ENCODE assay signal across 7 mouse cellular contexts in the genomic region with DNA sequence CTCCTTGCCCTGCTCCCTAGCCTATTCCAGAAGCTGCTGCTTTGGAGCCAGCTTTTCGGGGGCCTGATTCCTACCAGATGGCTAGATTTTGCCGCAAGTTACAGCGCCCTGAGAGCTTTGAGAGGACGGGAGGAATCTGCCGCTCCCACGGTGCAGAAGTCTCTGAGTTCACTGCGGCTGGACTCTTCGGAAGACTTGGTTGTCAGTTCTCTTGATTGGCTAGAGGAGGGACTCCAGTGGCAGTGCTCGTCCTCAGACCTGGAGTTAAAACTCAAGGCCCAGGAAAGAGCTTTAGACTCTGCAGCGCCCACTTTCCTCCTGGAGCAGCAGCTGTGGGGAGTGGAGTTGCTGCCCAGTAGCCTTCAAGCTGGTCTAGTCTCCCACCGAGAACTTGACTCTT. TPM values are rescaled to one million over a fixed set of nuclear protein-coding genes. Genes with fewer than 3 reads are reported as not detected.
DNase-seq lines count a peak whose midpoint lies in the region; ATAC-seq lines count a peak whose summit lies in the region.

No protein-coding gene starts in this region.

- no peaks in the 10 kb centered on the region for H3K9me3 ChIP-seq in heart, embryonic 16.5 days (replicated peaks; ENCODE audit: control insufficient read depth, low read length)
- no peaks in the 10 kb centered on the region for H3K9me3 ChIP-seq in limb, embryonic 12.5 days

- no peaks in the 10 kb centered on the region for H3K27me3 ChIP-seq in heart, embryonic 16.5 days (ENCODE audit: control insufficient read depth, insufficient read depth, low read length)
- no peaks in the 10 kb centered on the region for H3K27me3 ChIP-seq in limb, embryonic 12.5 days

- peak overlapping the region; percentile 99 for H3K27ac ChIP-seq in heart, embryonic 16.5 days (ENCODE audit: low read length)
- peak overlapping the region; percentile 98 for H3K27ac ChIP-seq in limb, embryonic 12.5 days

- peaks cover 21% of the 10 kb centered on the region for H3K4me1 ChIP-seq in heart, embryonic 16.5 days (ENCODE audit: control insufficient read depth, insufficient read depth, low read length)
- peaks cover 50% of the 10 kb centered on the region for H3K4me1 ChIP-seq in limb, embryonic 12.5 days (replicated peaks)

- H3K36me3 ChIP-seq in heart, embryonic 16.5 days (ENCODE audit: control insufficient read depth, insufficient read depth), result peaks cover 6% of the 10 kb centered on the region
- H3K36me3 ChIP-seq in limb, embryonic 12.5 days, result peaks cover 17% of the 10 kb centered on the region

- H3K9ac ChIP-seq in heart, embryonic 16.5 days (ENCODE audit: low read length), result peak overlapping the region; percentile 100
- H3K9ac ChIP-seq in limb, embryonic 12.5 days (replicated peaks), result peak overlapping the region; percentile 95

- peak overlapping the region; percentile 97 for H3K4me2 ChIP-seq in heart, embryonic 16.5 days (ENCODE audit: low read depth, low read length)
- H3K4me2 ChIP-seq in limb, embryonic 12.5 days, result peak overlapping the region; percentile 100

- WGBS in heart, embryonic 16.5 days, result 0% methylated on average over 11 of the region's 11 CpGs
- WGBS in limb, embryonic 12.5 days, result under 1% methylated on average over 11 of the region's 11 CpGs

- DNase-seq in right cerebral cortex, postnatal 25 days, result peak; percentile 8
- DNase-seq in right cerebral cortex, postnatal 36 days (ENCODE audit: low spot score in 2 of 2), result no peak
- DNase-seq in brain, adult 2 months (ENCODE audit: low read depth, low spot score), result peak; percentile 40
- DNase-seq in neural tube, embryonic 10.5 days (ENCODE audit: extremely low spot score, low spot score), result peak; percentile 42
- DNase-seq in urinary bladder, postnatal 25 days (ENCODE audit: low spot score), result no peak

- H3K4me3 ChIP-seq in heart, embryonic 16.5 days (ENCODE audit: low read length), result peak overlapping the region; percentile 87
- H3K4me3 ChIP-seq in limb, embryonic 12.5 days (replicated peaks), result peak overlapping the region; percentile 95

- no peak for ATAC-seq in heart, embryonic 16.5 days (replicated peaks; ENCODE audit: extremely low read depth, insufficient read depth, low FRiP score)
- ATAC-seq in limb, embryonic 12.5 days (ENCODE audit: insufficient number of reproducible peaks, insufficient read depth, low FRiP score, low TSS enrichment, low read depth), result no peak

RNA-seq across cellular contexts. Expression of a gene that starts 1.0 kb away (rescaled TPM):
- polyA plus RNA-seq in heart, embryonic 16.5 days (2015; fragmentation: Nextera tagmentation; extraction: Ambion mirVana), result 22.3 and 25.1 TPM in 2 replicates
- polyA plus RNA-seq in limb, embryonic 12.5 days (2016; fragmentation: Nextera tagmentation; extraction: Ambion mirVana), result 41.9 and 46.9 TPM in 2 replicates

RNA-seq across cellular contexts. Expression of a gene that starts 32.1 kb away (rescaled TPM):
- polyA plus RNA-seq in heart, embryonic 16.5 days (2015; fragmentation: Nextera tagmentation; extraction: Ambion mirVana), result 12.3 and 14.0 TPM in 2 replicates
- polyA plus RNA-seq in limb, embryonic 12.5 days (2016; fragmentation: Nextera tagmentation; extraction: Ambion mirVana), result 1.6 and 2.5 TPM in 2 replicates

Comparison
In these comparisons a context has a peak if more than half of its experiments do, and no peak if none do; other contexts are left out.
1. DNase-seq: peak in right cerebral cortex, postnatal 25 days (single experiment), brain, adult 2 months (single experiment) and neural tube, embryonic 10.5 days (single experiment); none in right cerebral cortex, postnatal 36 days (0 of 2) and urinary bladder, postnatal 25 days (single experiment).